Mouse (Mus musculus): ENCODE results near the gene Nfix.

GRCm38 (mm10) chr8:84764870-84765495 is 35.2 kb downstream of the Nfix start:
- TF ChIP-seq CTCF (IDR thresholded peaks at IDR 0.05; ENCODE audit: low read depth, low read length) (no peak), POLR2A (IDR thresholded peaks at IDR 0.05; ENCODE audit: insufficient read depth, low read length) (no peak)

All from ES-Bruce4 (cell line).